ENCODE assay signal across 38 mouse cellular contexts in genomic region chr8:94135556-94135955, GRCm38 (mm10). TPM values are rescaled to one million over a fixed set of nuclear protein-coding genes. Genes with fewer than 3 reads are reported as not detected.
"Had no signal": no experiment of that assay in that cellular context is flagged by ENCODE, and none has a peak within 500 bp of the region (broad histone marks: within the 10 kb centered on the region; RNA-seq: fewer than 3 reads in every experiment).

No protein-coding gene starts in this region.

- H3K27me3 ChIP-seq: limb, embryonic 12.5 days; limb, embryonic 13.5 days; limb, embryonic 15.5 days; lung, embryonic 15.5 days; midbrain, embryonic 12.5 days; midbrain, embryonic 13.5 days; midbrain, embryonic 15.5 days; neural tube, embryonic 12.5 days had no signal

- H3K27ac ChIP-seq: limb, embryonic 10.5 days; limb, embryonic 12.5 days; limb, embryonic 13.5 days; limb, embryonic 15.5 days; liver, embryonic 12.5 days; liver, embryonic 13.5 days; liver, embryonic 14.5 days; liver, embryonic 15.5 days; lung, embryonic 15.5 days; macrophage; midbrain, embryonic 10.5 days; midbrain, embryonic 12.5 days; midbrain, embryonic 13.5 days; midbrain, embryonic 15.5 days; neural tube, embryonic 12.5 days had no signal

- DNase-seq: left cerebral cortex, postnatal 4 days; liver; liver, embryonic 13.5 days; liver, postnatal 0 days; lung, adult 18-20 months; lung, adult 2 months; lung, postnatal 10 days; lung, postnatal 14 days; lung, postnatal 36 days; lung, postnatal 4 days; midbrain, embryonic 14.5 days had no signal

- H3K4me3 ChIP-seq: limb, embryonic 10.5 days; limb, embryonic 12.5 days; limb, embryonic 13.5 days; limb, embryonic 15.5 days; liver, embryonic 12.5 days; liver, embryonic 13.5 days; liver, embryonic 15.5 days; lung, embryonic 15.5 days; megakaryocyte, embryonic 14.5 days; midbrain, embryonic 10.5 days; midbrain, embryonic 12.5 days; midbrain, embryonic 13.5 days; midbrain, embryonic 15.5 days; myocyte; neural tube, embryonic 12.5 days had no signal

- H3K36me3 ChIP-seq: limb, embryonic 10.5 days; limb, embryonic 12.5 days; limb, embryonic 13.5 days; limb, embryonic 15.5 days; liver, embryonic 12.5 days; liver, embryonic 13.5 days; liver, embryonic 15.5 days; lung, embryonic 15.5 days; midbrain, embryonic 10.5 days; midbrain, embryonic 12.5 days; midbrain, embryonic 13.5 days; midbrain, embryonic 15.5 days; neural tube, embryonic 12.5 days had no signal

- H3K9me3 ChIP-seq: limb, embryonic 10.5 days; limb, embryonic 13.5 days; limb, embryonic 15.5 days; liver, embryonic 12.5 days; liver, embryonic 13.5 days; liver, embryonic 15.5 days; lung, embryonic 15.5 days; midbrain, embryonic 10.5 days; midbrain, embryonic 12.5 days; midbrain, embryonic 13.5 days; midbrain, embryonic 15.5 days; neural tube, embryonic 12.5 days had no signal

- ATAC-seq: liver, embryonic 12.5 days; liver, postnatal 0 days; lung, postnatal 0 days; midbrain, embryonic 13.5 days; midbrain, embryonic 15.5 days; midbrain, embryonic 16.5 days had no signal

- H3K9ac ChIP-seq: limb, embryonic 12.5 days; limb, embryonic 13.5 days; limb, embryonic 15.5 days; liver, embryonic 12.5 days; liver, embryonic 13.5 days; liver, embryonic 14.5 days; liver, embryonic 15.5 days; liver, postnatal 0 days; lung, embryonic 14.5 days; lung, embryonic 15.5 days; midbrain, embryonic 12.5 days; midbrain, embryonic 13.5 days; midbrain, embryonic 15.5 days; neural tube, embryonic 12.5 days had no signal

- H3K4me2 ChIP-seq: limb, embryonic 12.5 days; limb, embryonic 13.5 days; limb, embryonic 15.5 days; liver, embryonic 11.5 days; liver, embryonic 12.5 days; liver, embryonic 13.5 days; liver, embryonic 15.5 days; lung, embryonic 14.5 days; lung, embryonic 15.5 days; midbrain, embryonic 11.5 days; midbrain, embryonic 12.5 days; midbrain, embryonic 13.5 days; midbrain, embryonic 15.5 days; neural tube, embryonic 12.5 days had no signal

- H3K4me1 ChIP-seq: limb, embryonic 15.5 days; lung, embryonic 15.5 days; midbrain, embryonic 10.5 days; midbrain, embryonic 12.5 days; midbrain, embryonic 13.5 days; midbrain, embryonic 15.5 days; neural tube, embryonic 12.5 days had no signal

RNA-seq across cellular contexts. Expression of gene Mt4, which starts 1.4 kb away (rescaled TPM):
- polyA plus RNA-seq: limb, embryonic 10.5 days; limb, embryonic 11.5 days; limb, embryonic 12.5 days; limb, embryonic 13.5 days; limb, embryonic 14.5 days; liver, adult 2 months; liver, embryonic 11.5 days; liver, embryonic 12.5 days; liver, postnatal 0 days; lung, embryonic 14.5 days; lung, embryonic 15.5 days; lung, embryonic 16.5 days; lung, postnatal 0 days; macrophage; midbrain, embryonic 10.5 days; midbrain, embryonic 11.5 days; midbrain, embryonic 12.5 days; midbrain, embryonic 13.5 days; midbrain, embryonic 14.5 days; midbrain, embryonic 15.5 days; midbrain, embryonic 16.5 days; midbrain, postnatal 0 days; myocyte; neural tube, embryonic 11.5 days; neural tube, embryonic 12.5 days had no signal

RNA-seq across cellular contexts. Expression of gene Mt3, which starts 16.9 kb away (rescaled TPM):
- polyA plus RNA-seq: liver, adult 2 months; liver, embryonic 15.5 days; liver, postnatal 0 days; macrophage had no signal
